Mouse (Mus musculus): Measurements from ENCODE around the gene Lrit2. TPM values are rescaled to one million over a fixed set of nuclear protein-coding genes. Genes with fewer than 3 reads are reported as not detected.

Gene Lrit2
- polyA plus RNA-seq, 1 experiment from 2014 or later, result not detected

GRCm38 (mm10) chr14:37083755-37084154 lies 16.0 kb downstream of the Lrit2 start:
- 13% methylated on average over 4 of the region's 4 CpGs for WGBS
- H3K9me3 ChIP-seq, result no peaks in the 10 kb centered on the region
- H3K9ac ChIP-seq (replicated peaks), result no peak overlapping the region
- H3K27me3 ChIP-seq, result no peaks in the 10 kb centered on the region
- no peaks in the 10 kb centered on the region for H3K36me3 ChIP-seq
- 0 out of 2 replicates have a peak, but pooled peaks have one; percentile 13 for ATAC-seq (replicated peaks)
- H3K4me1 ChIP-seq, result no peaks in the 10 kb centered on the region
- H3K4me3 ChIP-seq, result no peak overlapping the region
- no peak overlapping the region for H3K4me2 ChIP-seq (replicated peaks)
- no peak overlapping the region for H3K27ac ChIP-seq (replicated peaks)

- Histone ChIP-seq H3K4me3 (no peak overlapping the region), H3K36me3 (no peaks in the 10 kb centered on the region), H3K27me3 (no peaks in the 10 kb centered on the region; the same call in 1 of the 2 replicates), H3K4me2 (replicated peaks) (no peak overlapping the region), H3K9ac (replicated peaks) (no peak overlapping the region), H3K27ac (replicated peaks) (no peak overlapping the region), H3K9me3 (no peaks in the 10 kb centered on the region), H3K4me1 (peaks cover 10% of the 10 kb centered on the region)
- ATAC-seq (replicated peaks), result no peak
- WGBS, result 50% methylated on average over 6 of the region's 6 CpGs
These were observed 26.7 kb downstream of the Lrit2 start for GRCm38 (mm10) chr14:37094436-37094835.

DNA sequence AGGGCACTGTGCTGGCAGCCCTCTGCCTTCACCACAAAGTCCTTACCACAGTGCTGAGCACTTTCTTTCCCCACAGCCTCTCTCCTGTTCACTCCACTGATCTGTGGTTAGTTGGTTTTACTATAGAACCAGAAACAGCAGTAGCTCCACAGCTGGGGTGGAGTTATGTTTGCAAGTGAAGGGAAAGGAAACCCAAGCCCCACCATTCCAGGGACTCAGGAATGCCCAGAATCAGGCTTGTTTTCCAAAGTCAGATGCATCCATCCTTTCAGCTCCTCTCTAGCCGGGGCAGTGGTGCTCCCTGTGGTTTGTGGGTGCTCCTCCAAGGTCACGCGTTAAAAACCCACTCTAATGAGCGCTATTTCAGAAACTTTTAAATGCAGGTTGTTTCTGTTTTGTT lies 27.8 kb downstream of the Lrit2 start:
- Histone ChIP-seq H3K4me1 (peaks cover 10% of the 10 kb centered on the region), H3K9ac (replicated peaks) (no peak overlapping the region), H3K36me3 (no peaks in the 10 kb centered on the region), H3K27ac (replicated peaks) (no peak overlapping the region), H3K9me3 (no peaks in the 10 kb centered on the region), H3K4me3 (no peak overlapping the region), H3K27me3 (no peaks in the 10 kb centered on the region; the same call in 1 of the 2 replicates), H3K4me2 (replicated peaks) (no peak overlapping the region)
- no peak for ATAC-seq (replicated peaks)
- WGBS, result 78% methylated on average over 4 of the region's 4 CpGs

- WGBS, result under 1% methylated on average over 30 of the region's 30 CpGs
These were observed 30.3 kb downstream of the Lrit2 start, which contains the start of gene Cdhr1 for GRCm38 (mm10) chr14:37097956-37098530. TSS of gene Cdhr1 (minus strand) at chr14:37098347.

GRCm38 (mm10) chr14:37101531-37101930 lies 33.8 kb downstream of the Lrit2 start:
- no peaks in the 10 kb centered on the region; the same call in 1 of the 2 replicates for H3K27me3 ChIP-seq
- ATAC-seq (replicated peaks), result no peak
- 80% methylated on average over 5 of the region's 5 CpGs for WGBS

More at GRCm38 (mm10) chr14:37097956-37098530, 30.3 kb downstream of the Lrit2 start, which contains the start of gene Cdhr1:
- H3K4me3 ChIP-seq, result peak within 1 kb of the TSS; percentile 43
- H3K36me3 ChIP-seq, result no peaks in the 10 kb centered on the region
- ATAC-seq (replicated peaks), result peak; percentile 67
- H3K4me1 ChIP-seq, result peaks cover 10% of the 10 kb centered on the region
- no peaks in the 10 kb centered on the region; the same call in 1 of the 2 replicates for H3K27me3 ChIP-seq
- H3K4me2 ChIP-seq (replicated peaks), result peak within 1 kb of the TSS; percentile 83
- H3K9ac ChIP-seq (replicated peaks), result peak within 1 kb of the TSS; percentile 47
- H3K9me3 ChIP-seq, result no peaks in the 10 kb centered on the region
- H3K27ac ChIP-seq (replicated peaks), result no peak within 1 kb of the TSS

DNA sequence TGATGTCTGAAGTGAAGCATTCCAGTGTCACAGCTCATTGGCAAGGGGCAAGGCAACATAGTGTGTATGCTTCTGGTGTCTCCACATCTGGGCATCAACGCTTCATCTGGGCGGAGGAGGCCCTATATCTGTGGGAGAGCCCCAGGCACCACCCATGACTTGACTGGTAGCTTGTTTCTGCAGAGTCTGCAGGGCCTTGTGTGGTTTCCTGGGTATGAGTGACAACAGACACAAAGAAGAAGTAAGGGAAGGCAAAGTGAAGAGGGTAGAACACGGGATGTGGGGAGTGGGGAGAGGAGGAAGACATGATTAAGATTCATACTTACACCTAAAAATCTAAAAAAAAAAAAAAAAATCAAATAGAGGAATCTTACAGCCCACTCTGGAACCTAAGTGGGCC lies 34.8 kb downstream of the Lrit2 start:
- H3K4me2 ChIP-seq (replicated peaks), result no peak overlapping the region
- no peak overlapping the region for H3K27ac ChIP-seq (replicated peaks)
- H3K36me3 ChIP-seq, result no peaks in the 10 kb centered on the region
- ATAC-seq (replicated peaks), result no peak
- H3K27me3 ChIP-seq, result no peaks in the 10 kb centered on the region; the same call in 1 of the 2 replicates
- H3K9me3 ChIP-seq, result no peaks in the 10 kb centered on the region
- WGBS, result 84% methylated on average over 3 of the region's 3 CpGs
- H3K4me3 ChIP-seq, result no peak overlapping the region
- peaks cover 10% of the 10 kb centered on the region for H3K4me1 ChIP-seq
- H3K9ac ChIP-seq (replicated peaks), result no peak overlapping the region

More at GRCm38 (mm10) chr14:37101531-37101930, 33.8 kb downstream of the Lrit2 start:
- no peaks in the 10 kb centered on the region for H3K9me3 ChIP-seq
- no peak overlapping the region for H3K4me3 ChIP-seq
- no peak overlapping the region for H3K9ac ChIP-seq (replicated peaks)
- no peak overlapping the region for H3K4me2 ChIP-seq (replicated peaks)
- no peak overlapping the region for H3K27ac ChIP-seq (replicated peaks)
- no peaks in the 10 kb centered on the region for H3K36me3 ChIP-seq
- H3K4me1 ChIP-seq, result peaks cover 10% of the 10 kb centered on the region

DNA sequence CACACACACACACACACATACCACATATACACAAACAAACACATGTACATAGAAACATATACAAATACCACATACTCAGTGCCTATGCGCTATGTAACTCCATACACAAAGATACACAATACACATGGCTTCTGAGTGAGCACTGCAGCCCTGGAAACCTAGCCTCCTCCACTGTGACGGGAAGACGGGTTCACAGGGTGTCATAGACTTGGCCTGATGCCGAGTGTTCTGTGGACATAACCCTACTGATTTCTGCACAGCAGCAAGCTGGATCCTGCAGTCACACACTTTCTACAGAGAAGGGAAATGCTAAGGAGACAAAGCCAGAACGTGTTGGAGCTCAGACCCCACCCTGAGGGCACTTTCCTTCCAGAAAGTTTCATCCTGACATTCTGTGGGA lies 37.0 kb downstream of the Lrit2 start:
- no peaks in the 10 kb centered on the region for H3K27me3 ChIP-seq
- H3K4me3 ChIP-seq, result no peak overlapping the region
- H3K9ac ChIP-seq (replicated peaks), result no peak overlapping the region
- no peak; the same call in 1 of the 2 replicates for ATAC-seq (replicated peaks)
- no peaks in the 10 kb centered on the region for H3K36me3 ChIP-seq
- no peak overlapping the region for H3K4me2 ChIP-seq (replicated peaks)
- no peaks in the 10 kb centered on the region for H3K9me3 ChIP-seq
- WGBS, result 65% methylated on average over 5 of the region's 5 CpGs
- H3K4me1 ChIP-seq, result no peaks in the 10 kb centered on the region
- H3K27ac ChIP-seq (replicated peaks), result no peak overlapping the region

- Histone ChIP-seq H3K27ac (replicated peaks) (no peak overlapping the region), H3K27me3 (no peaks in the 10 kb centered on the region), H3K4me2 (replicated peaks) (no peak overlapping the region), H3K9ac (replicated peaks) (no peak overlapping the region), H3K4me1 (no peaks in the 10 kb centered on the region), H3K36me3 (no peaks in the 10 kb centered on the region), H3K9me3 (no peaks in the 10 kb centered on the region), H3K4me3 (no peak overlapping the region)
- 40% methylated on average over 7 of the region's 7 CpGs for WGBS
- 0 out of 2 replicates have a peak, but pooled peaks have one; percentile 55 for ATAC-seq (replicated peaks)
These were observed 38.1 kb downstream of the Lrit2 start for GRCm38 (mm10) chr14:37105846-37106245.

DNA sequence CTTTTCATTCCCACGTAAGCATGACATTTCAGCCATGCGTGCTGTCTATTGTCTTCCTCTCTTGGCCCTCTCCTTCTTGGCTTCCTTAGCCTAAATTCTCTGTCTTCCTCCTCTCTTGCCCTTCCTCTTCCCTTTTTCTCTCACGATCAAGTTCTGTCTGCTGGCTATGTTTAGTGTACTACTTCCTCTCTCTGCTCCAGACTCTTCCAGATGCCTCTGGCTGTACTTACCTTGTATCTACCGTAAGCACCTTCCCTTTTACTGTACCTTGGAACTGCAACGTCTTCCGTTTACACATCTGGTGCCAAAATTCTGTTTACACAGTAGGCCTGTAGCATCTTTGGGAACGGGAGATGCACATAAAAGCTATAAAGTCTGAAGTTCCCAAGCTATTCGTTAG lies 41.7 kb downstream of the Lrit2 start:
- H3K4me2 ChIP-seq (replicated peaks), result no peak overlapping the region
- no peak for ATAC-seq (replicated peaks)
- no peak overlapping the region for H3K9ac ChIP-seq (replicated peaks)
- WGBS, result 88% methylated on average over 8 of the region's 8 CpGs
- H3K4me3 ChIP-seq, result no peak overlapping the region
- no peaks in the 10 kb centered on the region for H3K9me3 ChIP-seq
- H3K4me1 ChIP-seq, result no peaks in the 10 kb centered on the region
- H3K27ac ChIP-seq (replicated peaks), result no peak overlapping the region
- no peaks in the 10 kb centered on the region for H3K36me3 ChIP-seq
- no peaks in the 10 kb centered on the region for H3K27me3 ChIP-seq

DNA sequence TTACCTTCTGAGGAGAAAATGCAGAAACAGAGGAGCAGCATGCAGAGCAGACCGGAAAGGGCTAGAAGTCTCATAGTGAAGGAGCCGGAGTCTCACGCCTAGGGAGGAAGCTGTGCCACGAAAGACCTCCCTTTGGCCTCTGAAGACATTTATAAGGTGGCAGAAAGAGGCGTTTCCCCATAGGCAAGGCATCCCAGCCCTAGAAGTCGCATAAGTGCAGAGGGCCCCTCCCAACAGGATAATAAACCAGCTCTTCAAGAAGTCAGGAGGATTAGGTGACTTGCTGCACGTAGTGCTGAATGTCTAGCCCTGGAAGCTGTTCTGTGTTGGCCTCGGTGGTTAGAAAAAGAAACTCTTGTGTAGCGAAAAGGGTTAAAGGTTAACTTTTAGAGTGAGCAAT lies 42.2 kb downstream of the Lrit2 start:
- no peaks in the 10 kb centered on the region for H3K36me3 ChIP-seq
- H3K4me1 ChIP-seq, result no peaks in the 10 kb centered on the region
- no peaks in the 10 kb centered on the region for H3K27me3 ChIP-seq
- 79% methylated on average over 9 of the region's 9 CpGs for WGBS
- ATAC-seq (replicated peaks), result no peak
- H3K4me3 ChIP-seq, result no peak overlapping the region
- H3K9ac ChIP-seq (replicated peaks), result no peak overlapping the region
- H3K4me2 ChIP-seq (replicated peaks), result no peak overlapping the region
- no peak overlapping the region for H3K27ac ChIP-seq (replicated peaks)
- H3K9me3 ChIP-seq, result no peaks in the 10 kb centered on the region

- H3K27ac ChIP-seq (replicated peaks), result no peak overlapping the region
- no peak for ATAC-seq (replicated peaks)
- H3K4me3 ChIP-seq, result no peak overlapping the region
- H3K36me3 ChIP-seq, result no peaks in the 10 kb centered on the region
- H3K4me2 ChIP-seq (replicated peaks), result no peak overlapping the region
- H3K4me1 ChIP-seq, result no peaks in the 10 kb centered on the region
- H3K9ac ChIP-seq (replicated peaks), result no peak overlapping the region
- no peaks in the 10 kb centered on the region for H3K27me3 ChIP-seq
- no peaks in the 10 kb centered on the region for H3K9me3 ChIP-seq
- WGBS, result 85% methylated on average over 2 of the region's 2 CpGs
These were observed 42.7 kb downstream of the Lrit2 start for GRCm38 (mm10) chr14:37110456-37110855.

GRCm38 (mm10) chr14:37111371-37111770 lies 43.6 kb downstream of the Lrit2 start:
- Histone ChIP-seq H3K36me3 (no peaks in the 10 kb centered on the region), H3K4me3 (no peak overlapping the region), H3K4me2 (replicated peaks) (no peak overlapping the region), H3K27ac (replicated peaks) (no peak overlapping the region), H3K9me3 (no peaks in the 10 kb centered on the region), H3K27me3 (no peaks in the 10 kb centered on the region), H3K9ac (replicated peaks) (no peak overlapping the region), H3K4me1 (no peaks in the 10 kb centered on the region)
- no peak for ATAC-seq (replicated peaks)

DNA sequence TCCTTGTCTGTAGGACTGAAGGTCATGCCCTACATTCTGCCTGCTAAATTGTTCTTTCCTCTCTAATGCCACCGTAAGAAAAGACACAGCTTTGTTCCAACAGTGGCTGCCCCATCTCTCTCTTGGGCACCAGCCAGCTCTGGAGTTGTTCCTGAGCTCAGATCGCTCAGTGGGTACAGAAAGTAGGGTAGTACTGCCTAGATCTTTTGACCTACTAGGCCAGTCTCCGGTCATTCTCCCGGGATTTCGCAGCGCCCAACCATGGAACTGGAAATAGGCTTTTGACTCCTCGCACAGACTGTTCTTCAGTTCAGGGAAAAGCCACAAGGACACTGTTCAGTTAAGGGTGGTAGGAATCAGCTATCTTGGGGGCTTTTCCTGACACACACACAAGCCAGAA lies 45.2 kb downstream of the Lrit2 start:
- WGBS, result 89% methylated on average over 7 of the region's 7 CpGs
- Histone ChIP-seq H3K4me1 (no peaks in the 10 kb centered on the region), H3K27me3 (no peaks in the 10 kb centered on the region), H3K9ac (replicated peaks) (no peak overlapping the region), H3K36me3 (no peaks in the 10 kb centered on the region), H3K4me2 (replicated peaks) (no peak overlapping the region), H3K9me3 (no peaks in the 10 kb centered on the region), H3K27ac (replicated peaks) (no peak overlapping the region), H3K4me3 (no peak overlapping the region)
- ATAC-seq (replicated peaks), result no peak

Measured in forebrain, embryonic 15.5 days (tissue).